ENCODE assay signal across 18 mouse cellular contexts in the genomic region with DNA sequence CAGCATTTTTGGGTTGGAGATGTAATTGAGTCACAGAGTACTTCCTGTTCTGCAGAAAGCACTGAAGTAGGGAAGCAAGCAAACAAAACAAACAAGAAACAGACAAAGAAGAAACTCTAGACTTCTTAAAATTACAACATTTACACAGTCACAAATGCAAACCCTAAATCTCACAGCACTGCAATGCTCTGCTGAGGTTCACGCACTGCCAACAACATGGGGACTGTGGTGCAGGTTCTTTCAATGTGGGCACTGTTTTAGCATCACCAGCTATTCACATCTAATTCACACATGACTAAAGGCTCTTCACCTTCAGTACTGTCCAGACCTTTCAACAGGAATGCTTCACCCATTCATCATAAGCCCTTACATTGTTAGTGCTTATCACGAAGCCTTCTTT.
"Had no signal": no experiment of that assay in that cellular context is flagged by ENCODE, and none has a peak within 500 bp of the region (broad histone marks: within the 10 kb centered on the region; RNA-seq: fewer than 3 reads in every experiment).

No protein-coding gene starts in this region.

- H3K36me3 ChIP-seq: liver, embryonic 15.5 days; lung, embryonic 15.5 days had no signal

- H3K4me3 ChIP-seq: limb, embryonic 10.5 days; limb, embryonic 13.5 days; liver, embryonic 12.5 days; liver, embryonic 15.5 days; lung, embryonic 15.5 days had no signal

- H3K4me1 ChIP-seq: limb, embryonic 10.5 days; limb, embryonic 13.5 days; liver, embryonic 15.5 days had no signal

- H3K4me2 ChIP-seq: limb, embryonic 13.5 days; liver, embryonic 12.5 days; liver, embryonic 15.5 days; lung, embryonic 15.5 days; midbrain, embryonic 11.5 days had no signal

- H3K27ac ChIP-seq: limb, embryonic 10.5 days; limb, embryonic 13.5 days; liver, embryonic 12.5 days; liver, embryonic 15.5 days; lung, embryonic 15.5 days; stomach, postnatal 0 days had no signal

- ATAC-seq: liver, embryonic 12.5 days had no signal

- DNase-seq: kidney, postnatal 10 days; kidney, postnatal 4 days; liver; lung, adult 18-20 months; lung, postnatal 10 days; lung, postnatal 36 days; midbrain, embryonic 14.5 days; right cerebral cortex, postnatal 4 days; thymus, adult 2 months; thymus, postnatal 14 days; thymus, postnatal 4 days had no signal

- H3K27me3 ChIP-seq: limb, embryonic 13.5 days; liver, embryonic 12.5 days; liver, embryonic 15.5 days; lung, embryonic 15.5 days had no signal

- H3K9me3 ChIP-seq: limb, embryonic 10.5 days; limb, embryonic 13.5 days; liver, embryonic 12.5 days; liver, embryonic 15.5 days; lung, embryonic 15.5 days had no signal

- H3K9ac ChIP-seq: limb, embryonic 13.5 days; liver, embryonic 12.5 days; liver, embryonic 15.5 days; lung, embryonic 15.5 days had no signal
